Mouse (Mus musculus) testis, adult 2 months (tissue): ENCODE results near the gene Iqsec2. TPM values are rescaled to one million over a fixed set of nuclear protein-coding genes. Genes with fewer than 3 reads are reported as not detected.
"Not testable (repeated sequence)": the region's sequence is repeated elsewhere in the genome, so short reads cannot be mapped to it uniquely, and the experiment has no call there.

Source experiments
- H3K27ac ChIP-seq: fragments of 200-500 bp; 2 replicates; pipeline ENCODE4 v1.5.1; 2012; ENCODE audit warnings: low read depth, low read length; ENCODE audit not compliant: control insufficient read depth, insufficient read depth
- H3K27me3 ChIP-seq: fragments of 200-500 bp; 2 replicates; pipeline ENCODE4 v1.6.1; 2012; ENCODE audit warnings: mild to moderate bottlenecking, low read length, moderate library complexity; ENCODE audit not compliant: control insufficient read depth, insufficient read depth
- H3K36me3 ChIP-seq: fragments of 200-500 bp; 2 replicates; pipeline ENCODE4 v1.6.1; 2012; ENCODE audit warnings: mild to moderate bottlenecking, low read length; ENCODE audit not compliant: control insufficient read depth, insufficient read depth
- H3K4me1 ChIP-seq: fragments of 200-500 bp; 2 replicates; pipeline ENCODE4 v1.6.1; 2012; ENCODE audit warnings: low read length; ENCODE audit not compliant: control insufficient read depth, insufficient read depth
- H3K4me3 ChIP-seq: fragments of 200-500 bp; 2 replicates; pipeline ENCODE4 v1.5.1; 2012; ENCODE audit warnings: low read depth, mild to moderate bottlenecking, low read length, moderate library complexity, mixed read lengths; ENCODE audit not compliant: control insufficient read depth
- CTCF ChIP-seq: fragments of 200-500 bp; IDR thresholded peaks from 2 replicates; pipeline ENCODE4 v1.5.1; 2012; ENCODE audit warnings: low read depth, mild to moderate bottlenecking, inconsistent platforms, low read length, moderate library complexity; ENCODE audit not compliant: control insufficient read depth, insufficient read depth, insufficient replicate concordance
- POLR2A ChIP-seq: fragments of 200-500 bp; IDR thresholded peaks from 2 replicates; pipeline ENCODE4 v1.6.1; 2012; ENCODE audit warnings: low read depth, mild to moderate bottlenecking, inconsistent platforms, low read length, moderate library complexity; ENCODE audit not compliant: control insufficient read depth
- polyA plus RNA-seq: library from polyadenylated mRNA; depleted of rRNA; stranded (reverse); fragments of >200 nt; gene quantifications from 2 replicates; pipeline ENCODE4 v1.2.3, GENCODE M21; 2012; rRNA removed

Gene Iqsec2
- polyA plus RNA-seq, 1 experiment, result 1.9 TPM

- H3K36me3 ChIP-seq, result no peaks in the 10 kb centered on the region
- peak within 1 kb of the TSS; percentile 98 for H3K27ac ChIP-seq
- peak within 1 kb of the TSS; percentile 97 for H3K4me3 ChIP-seq
- H3K27me3 ChIP-seq, result no peaks in the 10 kb centered on the region
- no peaks in the 10 kb centered on the region; the same call in 1 of the 2 replicates for H3K4me1 ChIP-seq
- no peak for TF ChIP-seq CTCF
- TF ChIP-seq POLR2A, result peak; percentile 71; the same call in 1 of the 2 replicates
Observed at GRCm38 (mm10) chrX:152232781-152233763, 89.0 kb downstream of the Iqsec2 start, which contains the start of gene Kdm5c. Gene Kdm5c (plus strand): TSS chrX:152233020.

GRCm38 (mm10) chrX:152234125-152234524, 90.1 kb downstream of the Iqsec2 start:
- Histone ChIP-seq H3K27ac (peak overlapping the region; percentile 98), H3K27me3 (no peaks in the 10 kb centered on the region)

GRCm38 (mm10) chrX:152235758-152236157, 91.7 kb downstream of the Iqsec2 start:
- TF ChIP-seq POLR2A (no peak), CTCF (no peak)
- Histone ChIP-seq H3K36me3 (no peaks in the 10 kb centered on the region), H3K4me1 (no peaks in the 10 kb centered on the region; the same call in 1 of the 2 replicates), H3K27me3 (no peaks in the 10 kb centered on the region), H3K27ac (no peak overlapping the region), H3K4me3 (no peak overlapping the region; the same call in 1 of the 2 replicates)

More at GRCm38 (mm10) chrX:152234125-152234524, 90.1 kb downstream of the Iqsec2 start:
- TF ChIP-seq POLR2A (no peak), CTCF (no peak)
- H3K4me1 ChIP-seq, result no peaks in the 10 kb centered on the region; the same call in 1 of the 2 replicates
- no peaks in the 10 kb centered on the region for H3K36me3 ChIP-seq
- peak overlapping the region; percentile 97; the same call in 1 of the 2 replicates for H3K4me3 ChIP-seq

- H3K4me1 ChIP-seq, H3K27me3 ChIP-seq, H3K36me3 ChIP-seq, H3K27ac ChIP-seq, H3K4me3 ChIP-seq: not testable (repeated sequence)
Observed at GRCm38 (mm10) chrX:152243140-152243539, 99.1 kb downstream of the Iqsec2 start.

- no peaks in the 10 kb centered on the region for H3K36me3 ChIP-seq
Observed at GRCm38 (mm10) chrX:152244492-152245189, 100.6 kb downstream of the Iqsec2 start.

GRCm38 (mm10) chrX:152271189-152271588, 127.1 kb downstream of the Iqsec2 start:
- H3K27me3 ChIP-seq, result no peaks in the 10 kb centered on the region
- H3K27ac ChIP-seq, result no peak overlapping the region
- H3K4me3 ChIP-seq, result no peak overlapping the region
- H3K4me1 ChIP-seq, result no peaks in the 10 kb centered on the region
- TF ChIP-seq POLR2A, result no peak
- TF ChIP-seq CTCF, result no peak
- H3K36me3 ChIP-seq, result no peaks in the 10 kb centered on the region

More at GRCm38 (mm10) chrX:152244492-152245189, 100.6 kb downstream of the Iqsec2 start:
- Histone ChIP-seq H3K27me3 (no peaks in the 10 kb centered on the region), H3K27ac (no peak overlapping the region), H3K4me1 (no peaks in the 10 kb centered on the region), H3K4me3 (no peak overlapping the region)
- TF ChIP-seq CTCF, result no peak
- TF ChIP-seq POLR2A, result no peak

Other genes starting within 250 kb of the Iqsec2 start
- 7.6 and 10.0 TPM in 2 replicates for gene Hsd17b10, start 142.4 kb upstream of the Iqsec2 start, polyA plus RNA-seq
- gene Ribc1, start 128.0 kb upstream of the Iqsec2 start, polyA plus RNA-seq, result 16.9 and 21.9 TPM in 2 replicates
- 2.8 and 3.4 TPM in 2 replicates for gene Smc1a, start 127.8 kb upstream of the Iqsec2 start, polyA plus RNA-seq
- gene Kdm5c, start 88.8 kb downstream of the Iqsec2 start, polyA plus RNA-seq, result 5.0 and 6.3 TPM in 2 replicates
- gene Kantr, start 183.2 kb downstream of the Iqsec2 start, polyA plus RNA-seq, result 1.8 and 2.6 TPM in 2 replicates
- gene Tspyl2, start 198.2 kb downstream of the Iqsec2 start, polyA plus RNA-seq, result 26.1 and 31.7 TPM in 2 replicates
- gene Gpr173, start 224.4 kb downstream of the Iqsec2 start, polyA plus RNA-seq, result 0.38 and 0.47 TPM in 2 replicates